Mouse (Mus musculus) liver, adult (tissue): Measurements from ENCODE around the gene Efs.

Experiments
- GATA4 ChIP-seq: IDR thresholded peaks from 2 replicates; pipeline ENCODE4 v1.6.1; 2014; ENCODE audit warnings: mild to moderate bottlenecking, low read length; ENCODE audit not compliant: insufficient replicate concordance

Gene Efs

DNA sequence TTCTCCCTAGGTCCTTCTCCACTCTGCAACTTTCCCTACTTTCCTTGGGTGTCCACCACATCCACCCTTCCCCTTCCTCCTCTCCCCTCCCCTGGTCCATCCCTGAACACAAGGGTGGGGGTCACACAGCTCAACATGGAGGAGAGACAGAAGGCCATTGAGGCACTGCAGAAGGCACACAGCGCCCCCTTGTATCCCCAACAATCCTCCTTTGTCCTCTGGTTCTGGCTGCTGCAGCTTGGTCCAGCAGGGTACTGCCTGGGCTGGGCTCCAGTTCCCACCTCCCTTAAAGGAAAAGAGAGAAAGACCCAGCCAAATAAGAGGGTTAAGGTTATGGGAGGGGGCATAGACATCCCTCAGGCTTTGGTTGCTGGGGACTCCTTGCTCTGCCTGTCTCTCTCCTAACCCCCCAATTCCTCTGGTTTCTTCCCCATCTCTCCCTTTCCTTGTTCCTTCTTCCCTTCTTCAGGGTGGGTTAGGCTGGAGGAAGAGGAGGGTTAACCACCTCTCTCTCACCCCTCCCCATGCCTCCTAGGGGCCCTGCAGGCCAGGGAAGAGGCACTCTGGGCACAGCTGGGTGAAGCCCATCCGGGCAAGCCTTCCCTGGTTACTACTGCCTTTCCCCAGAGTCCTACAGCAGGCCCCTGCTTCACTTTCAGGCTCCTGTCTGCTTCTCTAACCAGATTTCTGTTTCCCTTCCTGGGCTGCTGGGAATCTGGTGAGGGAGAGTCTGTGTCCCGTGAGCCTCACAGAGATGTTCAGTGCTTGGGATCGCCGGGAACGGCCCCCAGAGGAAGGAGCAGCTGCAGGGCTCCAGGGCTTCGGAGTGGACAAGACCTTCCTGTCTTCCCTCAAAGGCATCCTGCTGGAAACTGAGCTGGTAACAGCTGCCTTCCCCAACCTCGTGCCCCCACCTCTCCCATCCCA is 10.2 kb upstream of the Efs start, which contains the start of gene Cmtm5:
Gene Cmtm5, plus strand, starts transcription at position 358 of the 927 bp plus-strand sequence.
- no peak for TF ChIP-seq GATA4

DNA sequence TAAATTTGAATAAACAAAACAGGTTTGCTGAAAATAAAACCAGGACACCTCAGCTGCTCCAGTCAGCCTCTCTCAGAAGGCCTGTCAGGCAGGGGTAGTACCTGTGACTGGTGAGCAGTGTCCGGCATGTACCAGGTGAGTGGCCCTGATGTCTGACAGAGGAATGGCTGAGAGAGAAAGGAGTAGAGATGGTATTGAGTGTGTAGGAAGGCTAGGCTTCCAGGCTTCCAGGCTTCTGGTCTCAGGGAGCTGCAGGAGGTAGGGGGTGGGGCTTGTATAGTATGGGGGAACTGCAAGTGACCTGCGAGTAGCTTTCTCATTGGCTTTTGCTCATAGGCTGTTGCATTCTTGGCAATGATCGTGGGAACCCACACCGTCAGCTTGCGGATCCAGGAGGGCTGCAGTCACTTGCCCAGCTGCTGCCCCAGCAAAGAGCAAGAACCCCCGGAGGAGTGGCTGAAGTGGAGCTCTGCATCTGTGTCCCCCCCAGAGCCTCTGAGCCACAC is 6.8 kb upstream of the Efs start, which contains the start of gene Il25:
Gene Il25, plus strand, starts transcription at position 51 of the 506 bp plus-strand sequence.
- no peak for TF ChIP-seq GATA4

DNA sequence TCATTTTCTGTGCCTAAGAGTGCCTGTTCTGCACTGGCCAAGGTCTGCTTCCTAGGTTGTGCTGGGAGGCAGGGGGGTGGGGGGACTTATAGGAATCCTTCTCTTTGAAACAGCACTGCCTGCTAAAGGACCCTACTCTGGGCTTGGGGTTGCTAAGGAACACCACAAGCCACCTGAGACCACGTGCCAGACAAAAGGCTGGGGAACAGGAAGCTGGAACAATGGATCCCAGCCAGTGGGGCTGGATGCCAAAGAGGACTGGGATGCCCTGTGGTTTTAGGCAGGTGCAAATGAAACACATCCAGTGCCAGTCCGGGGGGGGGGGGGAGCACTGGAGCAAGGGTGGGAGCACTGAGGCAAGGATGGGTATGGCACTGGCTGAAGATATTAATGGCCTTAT is 4.5 kb upstream of the Efs start:
- TF ChIP-seq GATA4: no peak

DNA sequence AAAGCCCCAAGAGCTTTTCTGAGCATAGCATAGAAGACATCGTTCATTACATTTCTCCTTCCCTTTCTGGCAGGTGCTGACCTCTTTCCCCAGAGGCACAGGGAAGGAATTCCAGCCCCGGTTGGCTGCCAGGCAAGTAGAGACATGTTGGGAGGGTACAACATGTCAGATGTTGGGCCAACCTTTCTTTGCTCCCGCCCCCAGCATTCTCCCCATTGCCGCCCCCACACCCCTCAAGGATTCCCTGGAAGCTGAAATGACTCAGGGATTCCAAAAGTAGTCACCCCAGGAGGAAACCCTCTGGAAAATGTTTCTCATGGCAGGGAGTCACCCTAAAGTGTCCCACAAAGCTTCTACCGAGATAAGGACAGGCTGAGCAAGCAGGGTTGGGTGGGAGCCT is 3.9 kb upstream of the Efs start:
- TF ChIP-seq GATA4: no peak

DNA sequence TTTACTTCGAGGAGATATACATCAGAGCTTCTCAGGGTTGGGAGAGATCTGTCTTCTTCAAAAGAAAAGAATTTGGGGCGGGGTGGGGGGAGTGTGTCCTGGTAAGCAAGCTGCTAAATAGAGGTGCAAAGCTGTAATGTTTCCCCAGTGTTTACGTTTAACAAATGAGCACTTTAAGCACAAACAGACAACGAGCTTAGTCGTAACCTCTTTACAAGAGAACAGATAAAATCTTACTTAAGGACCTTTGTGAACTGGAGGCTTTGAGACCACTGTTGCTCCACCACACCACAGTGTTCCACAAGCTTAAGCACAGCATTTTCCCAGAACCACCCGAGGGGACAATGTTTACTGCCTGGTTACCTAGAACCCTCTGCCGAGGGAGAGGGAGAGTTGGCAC is 1.4 kb upstream of the Efs start:
- no peak for TF ChIP-seq GATA4

DNA sequence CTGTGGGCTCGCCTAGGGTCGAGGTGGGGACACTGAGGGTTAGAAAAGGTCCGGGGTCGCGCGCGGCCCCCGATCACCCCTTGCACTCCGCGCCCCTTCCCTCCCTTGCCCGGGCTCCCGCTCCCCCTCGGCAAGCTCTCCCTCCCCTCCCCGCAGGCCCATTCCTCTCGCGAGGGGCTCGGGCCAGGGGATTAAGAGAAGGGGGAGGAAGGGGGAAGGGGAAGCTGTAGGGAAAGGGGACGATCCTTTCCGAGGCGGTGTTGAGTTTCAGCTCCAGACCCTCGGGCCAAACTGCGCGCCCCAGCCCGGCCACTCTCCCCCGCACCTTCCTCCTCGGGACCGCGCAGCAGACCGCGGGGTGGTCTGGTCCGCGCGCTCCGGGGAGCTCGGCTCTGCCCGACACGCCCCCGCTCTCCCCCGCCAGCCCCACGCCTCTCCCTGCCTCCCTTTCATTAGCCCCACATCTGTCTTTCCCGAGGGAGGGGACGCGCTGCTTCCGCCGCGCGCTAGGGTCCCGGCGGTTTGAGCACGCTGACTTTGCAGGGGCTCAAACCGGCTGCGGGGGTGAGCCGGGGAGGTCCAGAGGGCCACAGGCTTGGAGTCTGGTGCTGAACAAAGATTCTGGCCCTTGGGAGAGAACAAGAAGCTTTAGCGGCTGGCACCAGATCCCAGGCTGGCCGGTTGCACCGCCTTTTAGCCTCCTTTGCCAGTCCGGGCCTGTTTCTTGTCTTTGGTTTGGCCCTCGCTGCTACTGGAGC is 654 bp upstream of the Efs start:
- no peak for TF ChIP-seq GATA4

DNA sequence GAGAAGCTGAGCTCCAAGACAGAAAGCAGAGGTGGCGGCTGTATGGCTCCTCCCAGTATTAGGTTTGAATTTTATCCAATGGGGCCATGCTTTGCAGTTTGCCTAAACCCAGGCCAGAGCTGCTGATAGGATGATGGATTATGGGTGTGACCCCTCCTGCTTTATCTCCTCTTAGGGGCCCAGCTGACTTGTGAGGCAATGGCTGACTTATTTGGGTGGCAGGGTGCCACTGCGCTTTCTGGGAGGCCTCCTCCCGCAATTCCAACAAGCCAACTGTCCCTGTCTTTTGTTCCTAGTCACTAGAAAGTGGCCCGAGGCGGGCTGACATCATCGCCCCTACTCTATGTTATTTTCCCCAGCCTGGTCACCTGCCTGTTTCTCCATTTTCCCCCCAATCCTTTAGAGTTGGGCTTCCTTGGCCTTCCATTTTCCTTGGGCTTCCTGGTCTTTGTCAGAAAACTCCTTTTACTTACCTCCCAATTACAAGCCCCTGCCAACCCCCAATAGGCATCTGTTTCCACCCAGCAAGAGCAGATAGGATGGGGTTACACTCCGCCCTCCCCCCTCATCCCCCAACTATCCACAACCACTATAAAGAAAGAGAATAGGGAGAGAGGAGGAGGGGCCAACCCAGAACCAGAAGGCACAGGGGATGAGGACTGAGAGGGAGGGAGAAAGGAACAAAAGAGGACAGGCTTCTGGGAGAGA is 1.1 kb downstream of the Efs start:
- no peak for TF ChIP-seq GATA4

DNA sequence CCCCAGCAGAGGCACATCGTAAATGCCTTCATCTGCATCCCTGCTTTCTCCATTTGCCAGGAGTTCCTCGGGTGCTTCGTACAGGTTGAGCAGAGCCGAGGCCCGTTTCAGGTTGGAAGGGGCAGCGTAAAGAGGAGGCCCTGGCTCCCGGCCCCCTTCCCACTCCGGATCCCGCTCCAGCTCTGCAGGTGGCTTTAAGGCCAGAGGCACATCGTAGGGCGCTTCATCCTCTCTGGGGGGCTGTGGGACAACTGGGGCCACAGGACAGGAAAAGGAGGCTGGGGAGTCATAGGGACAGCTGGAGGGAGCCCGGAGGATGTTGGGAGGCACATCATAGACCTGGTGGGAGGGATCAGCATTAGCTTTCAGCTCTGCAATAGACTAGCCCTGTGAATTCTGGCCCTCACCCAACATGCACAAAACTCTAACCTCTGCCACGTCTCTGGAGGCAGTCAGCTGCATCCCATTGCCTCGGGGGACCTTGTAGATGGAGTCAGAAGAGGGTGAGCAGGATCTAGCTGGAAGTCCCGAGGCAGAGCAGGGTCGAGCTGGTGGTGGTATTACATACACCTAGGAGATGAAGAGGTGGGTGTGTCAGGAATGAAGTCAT is 5.7 kb downstream of the Efs start:
- no peak for TF ChIP-seq GATA4

DNA sequence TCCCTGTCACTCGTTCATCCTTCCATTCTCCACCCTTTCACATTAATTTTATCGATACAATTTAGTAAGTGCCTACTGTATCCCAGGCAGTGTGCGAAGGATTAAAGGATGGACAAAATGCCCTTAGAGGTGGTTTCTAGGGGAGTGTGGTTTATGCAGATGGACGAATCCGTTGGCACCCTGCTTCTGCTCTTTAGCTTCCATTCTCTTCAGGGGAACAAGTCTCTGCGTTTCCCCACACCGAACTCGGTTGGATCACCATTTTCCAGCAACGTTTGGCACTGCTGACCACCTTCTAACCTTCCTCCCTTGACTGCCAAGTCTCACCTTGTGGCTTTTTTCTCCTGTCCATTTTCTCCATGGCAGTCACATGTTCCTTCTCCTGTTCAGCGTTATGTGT is 12.6 kb downstream of the Efs start:
- TF ChIP-seq GATA4: no peak

DNA sequence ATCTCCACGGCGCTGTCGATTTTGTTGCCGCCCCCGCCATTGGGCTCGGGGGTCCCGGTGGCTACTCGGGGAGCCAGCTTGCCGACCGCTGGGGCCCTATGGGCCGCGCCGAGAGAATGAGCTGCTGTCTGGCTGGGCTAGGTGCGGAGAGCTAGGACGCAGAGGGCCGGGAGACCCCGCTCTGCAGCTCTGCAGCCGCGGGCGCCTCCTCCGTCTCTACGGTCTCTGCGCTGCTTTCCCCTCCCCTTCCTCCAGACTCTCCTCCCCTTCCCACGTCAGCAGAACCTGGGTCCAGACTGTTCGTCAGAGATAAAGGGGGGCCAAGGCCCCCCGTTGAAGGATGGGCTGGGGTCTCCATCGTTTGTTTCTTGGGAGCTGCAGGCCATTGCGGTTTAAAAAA is 13.0 kb downstream of the Efs start, which contains the start of gene Slc22a17:
Gene Slc22a17, minus strand, starts transcription at position 247 of the 400 bp plus-strand sequence.
- no peak for TF ChIP-seq GATA4

DNA sequence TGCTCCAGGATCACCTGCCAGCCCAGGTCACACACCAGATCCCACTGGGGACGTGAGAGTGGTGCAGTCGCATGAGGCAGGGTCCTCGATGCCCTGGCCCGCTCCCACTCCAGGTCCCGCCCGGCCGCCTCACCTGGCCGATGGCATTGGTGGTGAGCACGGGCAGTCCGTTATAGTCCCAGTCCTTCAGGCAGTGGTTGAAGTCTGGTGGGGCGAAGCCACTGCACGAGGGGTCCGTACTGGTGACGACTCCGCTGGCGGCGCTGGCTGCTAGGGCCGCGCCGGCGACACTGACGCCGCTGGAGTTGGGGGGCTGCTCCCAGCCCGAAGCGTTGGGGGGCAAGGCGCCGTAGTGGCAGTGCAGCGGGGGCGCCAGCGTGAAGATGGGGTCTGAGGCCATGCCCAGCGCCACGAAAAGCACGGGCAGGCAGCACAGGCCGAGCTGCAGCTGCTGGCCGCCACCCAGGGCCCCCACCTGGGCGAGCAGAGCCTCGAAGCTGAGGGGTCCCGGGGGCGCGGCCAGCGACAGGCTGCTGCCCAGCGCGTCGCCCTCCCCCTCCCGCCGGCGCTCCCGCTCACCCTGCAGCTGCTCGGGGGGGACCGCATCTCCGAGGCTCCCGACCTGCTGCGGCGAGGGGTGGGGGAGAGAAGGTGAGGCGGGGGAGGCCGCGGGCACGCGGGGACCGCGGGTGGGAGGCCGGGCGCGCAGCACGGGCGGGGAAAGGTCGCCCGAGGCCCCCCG is 13.6 kb downstream of the Efs start:
- no peak for TF ChIP-seq GATA4

DNA sequence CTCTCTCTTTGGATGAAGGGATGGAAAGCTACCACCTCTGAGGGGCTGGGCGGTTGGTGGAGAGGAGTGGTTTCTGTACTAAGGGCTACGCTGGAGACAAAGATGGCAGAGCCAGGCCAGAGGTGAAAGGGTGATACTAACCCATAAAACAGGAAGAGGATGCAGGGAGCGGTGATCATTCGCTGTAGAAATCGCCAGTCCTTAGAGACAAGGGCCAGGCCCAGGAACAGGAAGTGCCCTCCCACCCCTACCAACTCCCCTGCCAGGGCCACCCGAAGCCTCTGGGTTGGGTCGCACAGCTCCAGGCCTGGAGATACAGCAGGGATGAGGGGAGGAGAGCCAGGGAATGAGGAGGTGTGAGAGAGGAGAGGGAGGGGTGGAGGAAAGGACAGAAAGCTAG is 17.2 kb downstream of the Efs start:
- no peak for TF ChIP-seq GATA4

DNA sequence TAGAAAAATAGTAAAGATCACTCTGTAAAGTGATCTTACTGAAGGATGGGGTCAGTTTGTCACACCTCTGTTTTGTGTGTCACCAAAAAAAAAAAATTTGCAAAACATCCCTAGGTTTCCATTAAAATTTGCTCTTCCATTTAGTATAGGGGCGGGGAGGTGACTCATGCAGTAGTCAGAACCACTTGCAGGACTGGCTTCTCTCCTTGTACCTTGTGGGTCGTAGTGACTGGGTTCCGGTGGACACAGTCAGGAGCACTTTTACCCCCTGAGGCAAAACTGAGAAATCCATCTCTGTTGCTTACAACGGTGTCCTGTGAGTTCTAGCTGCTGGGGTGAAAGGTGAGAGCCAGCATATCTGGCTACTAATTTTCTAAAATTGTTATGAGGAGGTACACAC is 22.3 kb downstream of the Efs start:
- no peak for TF ChIP-seq GATA4

DNA sequence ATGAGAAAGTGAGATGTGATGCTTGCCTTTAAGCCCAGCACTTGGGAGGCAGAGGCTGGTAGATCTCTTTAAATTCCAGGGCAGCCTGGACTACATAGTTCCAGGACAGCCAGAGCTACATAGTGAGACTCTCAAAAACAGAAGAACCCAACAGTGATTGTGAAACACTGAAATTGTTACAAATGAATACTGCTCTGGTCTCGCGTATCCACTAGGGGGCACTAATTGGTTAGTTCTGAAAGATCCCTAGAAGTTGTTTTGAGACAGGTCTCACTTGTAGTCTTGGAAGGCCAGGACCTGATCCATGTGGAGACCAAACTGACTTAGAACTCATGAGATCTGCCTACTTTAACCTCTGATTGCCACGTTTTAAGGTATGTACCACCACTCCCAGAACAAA is 25.5 kb downstream of the Efs start:
- no peak for TF ChIP-seq GATA4
